Mouse (Mus musculus) myocyte (in vitro differentiated cells): ENCODE results near the gene Fam193b.

Experiments used
- CEBPB ChIP-seq: IDR thresholded peaks from 2 replicates; pipeline ENCODE4 v1.6.1; 2011; ENCODE audit warnings: mild to moderate bottlenecking, moderate library complexity; ENCODE audit not compliant: poor library complexity, insufficient read depth, severe bottlenecking
- E2F4 ChIP-seq: IDR thresholded peaks from one replicate; pipeline ENCODE4 v1.6.1; 2011; ENCODE audit warnings: mild to moderate bottlenecking, control low read depth, moderate library complexity; ENCODE audit not compliant: insufficient read depth
- MAX ChIP-seq: IDR thresholded peaks from one replicate; pipeline ENCODE4 v1.6.1; 2011; ENCODE audit warnings: low read depth, mild to moderate bottlenecking, control low read depth
- MYOD1 ChIP-seq, 3 experiments: IDR thresholded peaks; one replicate each; pipeline ENCODE4 v1.6.1; 2011; ENCODE audit warnings: control low read depth in 2 of 3, low read depth in 2 of 3, mild to moderate bottlenecking in 2 of 3, moderate library complexity in 1 of 3; ENCODE audit not compliant: insufficient read length in 2 of 3, control insufficient read depth in 1 of 3
- MYOG ChIP-seq, 3 experiments: IDR thresholded peaks; one replicate each; pipeline ENCODE4 v1.6.1; 2011; ENCODE audit warnings: control low read depth in 2 of 3, low read depth in 2 of 3, mild to moderate bottlenecking in 2 of 3; ENCODE audit not compliant: insufficient read length in 2 of 3, control insufficient read depth in 1 of 3, insufficient read depth in 1 of 3
- POLR2A ChIP-seq: IDR thresholded peaks from one replicate; pipeline ENCODE4 v1.6.1; 2011; ENCODE audit warnings: low read depth, mild to moderate bottlenecking, control low read depth, moderate library complexity; ENCODE audit not compliant: insufficient read length
- POLR2AphosphoS2 ChIP-seq: IDR thresholded peaks from one replicate; pipeline ENCODE4 v1.6.1; 2011; ENCODE audit warnings: low read depth, control low read depth; ENCODE audit not compliant: insufficient read length
- TCF12 ChIP-seq: IDR thresholded peaks from one replicate; pipeline ENCODE4 v1.6.1; 2011; ENCODE audit warnings: mild to moderate bottlenecking, control low read depth; ENCODE audit not compliant: poor library complexity, insufficient read depth, severe bottlenecking
- USF1 ChIP-seq: IDR thresholded peaks from one replicate; pipeline ENCODE4 v1.6.1; 2011; ENCODE audit warnings: low read depth, mild to moderate bottlenecking, control low read depth, moderate library complexity

- TF ChIP-seq POLR2AphosphoS2 (no peak), POLR2A (no peak), USF1 (no peak), MAX (no peak), MYOG (IDR thresholded peaks at IDR 0.05; ENCODE audit: control insufficient read depth in 1 of 3, insufficient read depth in 1 of 3, insufficient read length in 2 of 3, low read depth in 2 of 3) (no peak), MYOD1 (IDR thresholded peaks at IDR 0.05; ENCODE audit: control insufficient read depth in 1 of 3, insufficient read length in 2 of 3, low read depth in 2 of 3) (no peak), E2F4 (no peak), TCF12 (no peak), CEBPB (no peak)
These were observed 21.1 kb upstream of the Fam193b start for GRCm38 (mm10) chr13:55591961-55592490.
